25 mouse cellular contexts compared by ENCODE assay signal in the genomic region with DNA sequence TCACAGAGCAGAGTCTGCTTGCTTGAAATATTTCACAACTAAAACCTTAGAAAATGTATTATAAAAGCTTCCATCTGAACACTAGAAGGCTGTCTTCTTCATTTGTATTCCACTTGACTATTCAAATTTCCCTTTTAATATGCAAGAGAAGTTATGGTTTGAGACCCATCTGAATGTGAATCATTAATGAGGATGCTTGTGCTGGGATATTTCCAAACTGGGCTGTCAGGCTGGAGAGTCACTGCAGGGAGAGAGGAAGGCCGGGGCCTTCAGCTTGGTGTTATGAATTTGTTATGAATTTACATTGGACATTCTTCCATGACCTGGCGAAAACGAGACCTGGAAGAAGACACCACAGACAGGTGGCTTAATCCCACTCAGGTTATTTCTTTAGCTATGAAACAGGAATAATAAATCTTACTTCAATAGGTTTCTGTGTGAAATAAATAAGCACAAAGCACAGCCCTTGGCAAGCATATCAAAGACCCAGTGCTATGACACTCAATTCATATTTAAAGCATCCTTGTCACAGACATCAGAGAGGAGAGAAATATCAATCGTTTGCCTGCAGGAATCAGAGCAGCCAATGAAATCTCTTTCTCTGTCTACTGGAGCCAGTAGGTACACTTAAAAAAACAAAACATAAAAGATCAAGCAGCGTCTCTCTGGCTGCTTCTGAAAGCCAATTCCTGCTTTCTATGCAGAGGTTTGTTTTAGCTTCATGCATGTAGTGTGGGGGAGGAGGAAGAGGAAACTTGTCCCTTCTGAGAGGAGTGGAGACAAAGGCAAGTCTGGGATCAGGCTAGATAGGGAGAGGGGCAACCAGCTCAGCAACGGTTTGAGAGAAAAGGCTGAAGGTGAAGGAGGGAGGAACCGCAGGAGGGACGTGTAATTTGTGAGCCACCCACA.
A peak's percentile ranks its signal among the peaks of the same experiment; 100 is the strongest.
DNase-seq lines count a peak whose midpoint lies in the region; ATAC-seq lines count a peak whose summit lies in the region.
"Had no signal": no experiment of that assay in that cellular context is flagged by ENCODE, and none has a peak within 500 bp of the region (broad histone marks: within the 10 kb centered on the region; RNA-seq: fewer than 3 reads in every experiment).

No protein-coding gene starts in this region.

- H3K27me3 ChIP-seq in forebrain, embryonic 16.5 days (replicated peaks; ENCODE audit: control insufficient read depth, insufficient read depth, low read length) = no peaks in the 10 kb centered on the region
- no peaks in the 10 kb centered on the region for H3K27me3 ChIP-seq in midbrain, embryonic 11.5 days (ENCODE audit: control insufficient read depth, insufficient read depth, low read length)
- H3K27me3 ChIP-seq in neural tube, embryonic 15.5 days (replicated peaks) = no peaks in the 10 kb centered on the region
- H3K27me3 ChIP-seq: heart, embryonic 12.5 days; intestine, embryonic 15.5 days; limb, embryonic 12.5 days; liver, embryonic 13.5 days; stomach, embryonic 15.5 days had no signal

- H3K4me3 ChIP-seq in forebrain, embryonic 16.5 days (replicated peaks; ENCODE audit: low read length) = no peak overlapping the region
- no peak overlapping the region for H3K4me3 ChIP-seq in midbrain, embryonic 11.5 days (ENCODE audit: low read depth, low read length)
- no peak overlapping the region for H3K4me3 ChIP-seq in neural tube, embryonic 15.5 days (replicated peaks)
- H3K4me3 ChIP-seq: embryonic facial prominence, embryonic 10.5 days; gastrocnemius, adult 2 months; heart, embryonic 12.5 days; intestine, embryonic 15.5 days; limb, embryonic 12.5 days; liver, embryonic 13.5 days; stomach, embryonic 15.5 days had no signal

- H3K4me2 ChIP-seq in forebrain, embryonic 16.5 days (ENCODE audit: low read length) = no peak overlapping the region
- H3K4me2 ChIP-seq in midbrain, embryonic 11.5 days = no peak overlapping the region
- no peak overlapping the region for H3K4me2 ChIP-seq in neural tube, embryonic 15.5 days
- H3K4me2 ChIP-seq: heart, embryonic 12.5 days; intestine, embryonic 15.5 days; limb, embryonic 12.5 days; liver, embryonic 13.5 days; lung, embryonic 14.5 days; stomach, embryonic 15.5 days had no signal

- WGBS in forebrain, embryonic 16.5 days = 25% methylated on average over 8 of the region's 8 CpGs
- WGBS in midbrain, embryonic 11.5 days = 39% methylated on average over 8 of the region's 8 CpGs
- 40% methylated on average over 8 of the region's 8 CpGs for WGBS in neural tube, embryonic 15.5 days

- H3K9me3 ChIP-seq in forebrain, embryonic 16.5 days (ENCODE audit: control insufficient read depth, low read length) = no peaks in the 10 kb centered on the region
- H3K9me3 ChIP-seq in midbrain, embryonic 11.5 days (ENCODE audit: control insufficient read depth, low read length) = no peaks in the 10 kb centered on the region
- H3K9me3 ChIP-seq in neural tube, embryonic 15.5 days (replicated peaks) = no peaks in the 10 kb centered on the region
- H3K9me3 ChIP-seq: embryonic facial prominence, embryonic 10.5 days; heart, embryonic 12.5 days; intestine, embryonic 15.5 days; limb, embryonic 12.5 days; liver, embryonic 13.5 days; stomach, embryonic 15.5 days had no signal

- no peak overlapping the region for H3K9ac ChIP-seq in forebrain, embryonic 16.5 days (replicated peaks; ENCODE audit: low read depth, low read length)
- no peak overlapping the region for H3K9ac ChIP-seq in midbrain, embryonic 11.5 days (ENCODE audit: low read length)
- no peak overlapping the region for H3K9ac ChIP-seq in neural tube, embryonic 15.5 days (replicated peaks)
- H3K9ac ChIP-seq: heart, embryonic 12.5 days; intestine, embryonic 15.5 days; limb, embryonic 12.5 days; liver, embryonic 13.5 days; lung, embryonic 14.5 days; stomach, embryonic 15.5 days had no signal

- DNase-seq in retina, embryonic 14.5 days (ENCODE audit: low spot score) = peak; percentile 6
- DNase-seq in retina, postnatal 1 day = no peak
- no peak for DNase-seq in midbrain, embryonic 11.5 days (ENCODE audit: low spot score, missing footprints)
- DNase-seq in right cerebral cortex, postnatal 4 days = no peak
- no peak for DNase-seq in cerebellum, postnatal 25 days
- DNase-seq in right cerebral cortex, adult 18-20 months = no peak
- DNase-seq: adrenal gland, postnatal 10 days; cerebellum, adult 11 months; cerebellum, postnatal 10 days; gastrocnemius, adult 2 months; heart, postnatal 14 days; kidney, postnatal 36 days; liver, embryonic 13.5 days; lung, embryonic 14.5 days; lung, postnatal 36 days; right cerebral cortex, postnatal 14 days; thymus, adult 2 months had no signal

- H3K27ac ChIP-seq in forebrain, embryonic 16.5 days (ENCODE audit: low read length) = peak overlapping the region; percentile 59
- H3K27ac ChIP-seq in midbrain, embryonic 11.5 days (ENCODE audit: low read depth, low read length) = no peak overlapping the region
- H3K27ac ChIP-seq in neural tube, embryonic 15.5 days (replicated peaks) = peak overlapping the region; percentile 51; the same call in 1 of the 2 replicates
- H3K27ac ChIP-seq: embryonic facial prominence, embryonic 10.5 days; gastrocnemius, adult 2 months; intestine, embryonic 15.5 days; limb, embryonic 12.5 days; liver, embryonic 13.5 days; stomach, embryonic 15.5 days had no signal

- ATAC-seq in forebrain, embryonic 16.5 days = peak; percentile 77
- ATAC-seq in midbrain, embryonic 11.5 days (ENCODE audit: low FRiP score) = peak; percentile 61
- ATAC-seq in neural tube, embryonic 15.5 days (ENCODE audit: low FRiP score) = no peak; the same call in 1 of the 2 replicates
- ATAC-seq: intestine, embryonic 15.5 days; Patski had no signal

- H3K36me3 ChIP-seq in forebrain, embryonic 16.5 days (ENCODE audit: control insufficient read depth, insufficient read depth) = no peaks in the 10 kb centered on the region
- no peaks in the 10 kb centered on the region for H3K36me3 ChIP-seq in midbrain, embryonic 11.5 days (ENCODE audit: control insufficient read depth, insufficient read depth, low read length)
- no peaks in the 10 kb centered on the region for H3K36me3 ChIP-seq in neural tube, embryonic 15.5 days
- H3K36me3 ChIP-seq: embryonic facial prominence, embryonic 10.5 days; heart, embryonic 12.5 days; intestine, embryonic 15.5 days; limb, embryonic 12.5 days; liver, embryonic 13.5 days; stomach, embryonic 15.5 days had no signal

- H3K4me1 ChIP-seq in forebrain, embryonic 16.5 days (replicated peaks; ENCODE audit: control insufficient read depth, insufficient read depth, low read length) = peaks cover 5% of the 10 kb centered on the region
- 0 out of 2 replicates have a peak, but pooled peaks cover 3% of the 10 kb centered on the region for H3K4me1 ChIP-seq in midbrain, embryonic 11.5 days (ENCODE audit: control insufficient read depth, insufficient read depth, low read length)
- peaks cover 4% of the 10 kb centered on the region; the same call in 1 of the 2 replicates for H3K4me1 ChIP-seq in neural tube, embryonic 15.5 days
- H3K4me1 ChIP-seq: heart, embryonic 12.5 days; intestine, embryonic 15.5 days; limb, embryonic 12.5 days; liver, embryonic 13.5 days; stomach, embryonic 15.5 days had no signal
